ENCODE assay signal across 14 mouse cellular contexts in genomic region chr8:123017143-123017542, GRCm38 (mm10).
"Had no signal": no experiment of that assay in that cellular context is flagged by ENCODE, and none has a peak within 500 bp of the region (broad histone marks: within the 10 kb centered on the region; RNA-seq: fewer than 3 reads in every experiment).

No protein-coding gene starts in this region.

- H3K9me3 ChIP-seq: kidney, embryonic 15.5 days; liver, embryonic 13.5 days had no signal

- H3K27me3 ChIP-seq: kidney, embryonic 15.5 days; liver, embryonic 13.5 days had no signal

- ATAC-seq: lung, postnatal 0 days had no signal

- H3K9ac ChIP-seq: kidney, embryonic 15.5 days; liver, embryonic 13.5 days; lung, embryonic 14.5 days had no signal

- H3K4me2 ChIP-seq: kidney, embryonic 15.5 days; liver, embryonic 13.5 days; lung, embryonic 14.5 days; midbrain, embryonic 11.5 days had no signal

- DNase-seq: kidney, adult 11 months; kidney, adult 8-10 months; kidney, postnatal 10 days; kidney, postnatal 36 days; layer of hippocampus, postnatal 36 days; liver, embryonic 13.5 days; lung, embryonic 14.5 days; midbrain, embryonic 14.5 days; thymus, postnatal 25 days had no signal

- H3K27ac ChIP-seq: kidney, embryonic 15.5 days; left cerebral cortex, adult 2 months; liver, embryonic 13.5 days; macrophage had no signal

- H3K4me3 ChIP-seq: kidney, embryonic 15.5 days; left cerebral cortex, adult 2 months; liver, embryonic 13.5 days had no signal
